Mouse (Mus musculus) adrenal gland, postnatal 14 days (tissue): ENCODE measurements around the gene Eif5b. TPM values are rescaled to one million over a fixed set of nuclear protein-coding genes. Genes with fewer than 3 reads are reported as not detected.
"Not testable (repeated sequence)": the region's sequence is repeated elsewhere in the genome, so short reads cannot be mapped to it uniquely, and the experiment has no call there.

Experiments used
- DNase-seq: peaks from one replicate; pipeline ENCODE4 v3.0.0; 2021; ENCODE audit warnings: mixed read lengths
- total RNA-seq: library from RNA; stranded (reverse); gene quantifications from 2 replicates; pipeline ENCODE4 v1.2.3, GENCODE M21; 2021

The Eif5b gene
- total RNA-seq, 1 experiment from 2014 or later, result 45.0 TPM

DNA sequence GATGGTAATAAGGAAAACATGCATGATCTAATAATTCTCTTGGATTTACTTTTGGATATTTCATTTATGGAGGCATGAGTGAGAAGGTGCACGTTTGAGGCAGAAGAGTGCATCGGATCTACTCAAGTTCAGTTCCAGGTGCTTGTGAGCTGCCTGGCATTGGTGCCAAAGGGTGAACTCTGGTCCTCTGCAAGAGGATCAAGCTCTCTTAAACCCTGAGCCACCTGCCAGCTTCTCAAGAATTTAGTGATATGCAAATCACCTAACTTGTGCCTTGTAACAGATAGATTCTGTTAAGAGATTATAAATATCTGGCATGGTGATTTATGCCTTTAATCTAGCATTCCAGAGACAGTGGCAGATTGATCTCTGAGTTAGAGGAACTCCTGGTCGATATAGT, 5.2 kb downstream of the Eif5b start:
- no peak for DNase-seq

DNA sequence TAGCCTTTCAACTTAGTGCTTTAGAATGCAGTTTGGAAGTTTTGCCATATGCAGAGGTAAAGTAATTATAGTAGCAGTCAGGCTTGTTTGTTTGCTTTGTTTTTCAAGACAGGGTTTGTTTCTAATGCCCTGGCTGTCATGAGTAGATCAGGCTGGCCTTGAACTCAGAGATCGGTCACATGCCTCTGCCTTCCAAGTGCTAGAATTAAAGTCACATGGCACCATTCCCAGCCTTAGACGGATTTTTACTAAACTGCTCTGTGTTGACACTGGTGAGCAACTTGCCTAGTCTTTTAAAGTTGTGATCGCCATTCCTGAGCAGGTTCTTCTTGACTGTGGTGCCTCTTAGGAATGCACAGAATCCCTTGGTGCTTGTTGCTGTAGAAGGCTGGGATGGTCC, 8.9 kb downstream of the Eif5b start:
- DNase-seq, result peak; percentile 60

DNA sequence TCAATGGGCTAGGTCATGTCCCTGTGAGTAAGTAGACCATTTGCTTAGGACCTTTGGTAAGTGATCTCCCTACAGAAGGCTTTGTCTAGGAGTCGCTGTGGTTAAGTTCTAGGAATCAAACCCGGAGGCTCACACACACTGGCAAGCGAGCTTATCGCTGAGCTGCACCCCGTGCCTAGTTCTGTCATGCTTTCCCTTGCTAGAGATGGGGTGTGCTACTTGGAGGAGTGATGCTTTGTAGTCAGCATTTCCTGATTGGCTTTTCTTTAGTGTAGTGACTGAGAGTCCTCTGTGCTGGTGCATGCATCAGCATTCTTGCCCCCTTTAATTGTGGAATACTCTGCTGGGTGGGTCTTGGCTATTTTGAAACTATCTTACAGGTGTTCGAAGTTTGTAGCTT, 13.8 kb downstream of the Eif5b start:
- no peak for DNase-seq

DNA sequence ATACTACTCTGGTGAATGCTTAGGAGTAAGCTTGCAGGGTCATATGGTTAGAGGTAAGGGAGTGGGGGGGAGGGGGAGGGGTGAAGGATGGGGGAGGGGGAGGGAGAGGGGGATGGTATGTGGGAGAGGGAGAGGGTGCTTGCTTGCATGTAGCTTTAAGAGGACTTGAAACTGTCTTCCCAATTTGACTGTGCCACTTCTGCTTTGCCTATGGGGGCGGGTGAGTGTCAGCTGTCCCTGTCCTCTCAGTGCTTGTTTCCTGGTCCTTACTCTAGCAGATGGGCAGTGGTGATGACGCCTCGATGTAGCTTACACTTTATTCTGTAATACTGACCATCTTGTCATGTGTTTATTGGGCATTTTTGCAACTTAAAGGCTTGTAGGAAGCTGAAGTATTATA, 14.3 kb downstream of the Eif5b start:
- DNase-seq, result no peak

DNA sequence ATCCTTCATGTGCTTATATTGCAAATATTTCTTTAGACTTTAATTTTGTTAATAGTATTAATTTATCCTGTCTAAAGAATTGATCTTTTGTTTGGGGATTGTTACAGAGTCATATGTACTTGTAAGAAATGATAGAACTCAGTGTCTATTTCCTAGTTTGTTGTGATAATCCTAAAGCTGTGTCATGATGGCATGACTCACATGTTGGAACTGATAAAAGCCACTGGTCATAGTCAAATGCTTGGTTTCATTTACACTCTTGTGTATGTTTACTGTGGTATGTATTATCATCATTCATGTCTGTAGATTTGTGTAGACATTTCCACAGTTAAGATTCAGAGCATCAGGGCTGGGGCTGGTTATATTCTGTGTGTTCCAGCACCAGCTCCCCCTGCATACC, 14.7 kb downstream of the Eif5b start:
- no peak for DNase-seq

DNA sequence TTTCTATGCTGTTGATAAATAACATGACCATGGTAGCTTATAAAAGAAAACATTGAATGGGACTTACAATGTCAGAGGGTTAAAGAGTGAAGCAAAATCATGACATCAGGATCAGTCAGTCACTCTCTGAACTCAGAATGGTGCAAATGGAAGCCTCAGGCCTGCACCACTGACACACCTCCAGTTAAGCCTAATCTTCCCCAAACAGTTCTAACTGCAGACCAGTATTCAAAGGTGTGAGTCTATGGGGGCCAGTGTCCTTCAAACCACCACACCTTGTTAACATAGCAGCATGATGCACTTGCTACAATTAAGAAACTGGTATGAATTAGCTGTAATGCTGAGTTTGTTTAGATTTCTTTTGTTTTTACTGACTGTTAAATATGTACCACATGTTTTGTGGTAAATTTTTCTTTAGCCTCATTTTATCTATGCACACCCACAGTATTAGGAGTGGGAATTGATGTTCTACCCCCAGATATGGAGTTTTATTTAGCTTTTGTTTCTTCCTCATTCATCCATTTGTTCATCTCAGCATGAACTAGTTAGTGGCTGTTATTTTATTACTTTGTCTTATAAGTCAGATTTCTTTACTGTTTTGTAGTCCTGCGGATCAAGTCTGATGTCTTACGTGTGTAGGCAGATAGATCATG, 16.9 kb downstream of the Eif5b start:
- DNase-seq, result no peak

DNA sequence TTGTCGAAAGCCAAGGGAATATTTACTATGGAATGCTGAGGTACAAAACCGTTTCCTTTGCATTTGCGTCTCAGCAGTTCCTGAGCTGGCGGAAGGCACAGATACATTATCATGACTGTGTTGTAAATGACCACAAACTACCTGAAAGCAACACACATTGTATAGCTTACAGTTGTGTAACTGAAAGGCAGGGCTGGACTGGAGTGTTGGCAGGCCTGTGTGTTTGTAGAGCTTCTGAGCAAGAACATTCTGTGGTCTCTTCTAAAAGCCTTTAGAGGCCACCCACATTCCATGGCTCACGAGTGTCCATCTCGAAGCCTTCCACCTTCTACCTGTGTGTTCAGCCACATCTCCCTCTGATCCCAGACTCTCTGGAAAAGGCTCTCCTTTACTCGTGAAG, 29.5 kb downstream of the Eif5b start:
- no peak for DNase-seq

DNA sequence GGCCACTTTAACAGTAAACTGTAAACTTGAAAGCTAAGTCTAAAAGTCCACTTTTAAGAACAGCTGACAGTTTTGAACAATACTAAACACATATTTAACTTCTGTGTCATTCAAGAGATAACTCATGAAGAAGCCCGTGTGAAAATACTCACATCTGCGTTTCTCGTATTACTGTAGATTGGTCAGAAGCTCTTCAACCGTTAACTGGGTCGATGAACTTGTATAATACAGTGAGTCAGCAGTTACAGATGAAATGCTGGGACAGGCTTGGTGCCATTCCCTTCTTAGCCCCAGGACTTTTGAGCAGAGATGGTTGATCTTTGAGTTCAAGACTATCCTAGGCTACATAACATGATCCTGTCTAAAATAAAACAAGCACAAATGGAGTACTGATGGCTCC, 33.6 kb downstream of the Eif5b start:
- DNase-seq, result no peak

DNA sequence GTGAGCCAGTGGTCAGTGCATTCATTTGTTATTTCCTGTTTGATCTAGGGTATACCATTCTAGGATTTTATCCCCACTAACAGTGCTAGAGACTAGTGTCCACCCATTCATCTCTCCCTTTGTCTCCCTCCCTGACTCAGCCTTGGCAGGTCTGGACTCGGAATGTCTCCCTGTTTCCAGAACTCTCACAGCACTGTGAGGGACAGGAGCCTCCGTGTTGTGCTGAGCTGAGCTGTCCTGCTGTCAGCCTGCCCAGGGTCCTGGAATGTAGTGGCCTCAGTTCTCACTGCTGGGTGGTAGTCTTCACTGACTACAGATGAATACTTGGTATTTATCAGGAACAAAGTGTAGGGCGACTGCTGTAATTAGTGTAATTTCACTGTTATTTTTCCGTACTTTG, 37.7 kb downstream of the Eif5b start:
- no peak for DNase-seq

DNA sequence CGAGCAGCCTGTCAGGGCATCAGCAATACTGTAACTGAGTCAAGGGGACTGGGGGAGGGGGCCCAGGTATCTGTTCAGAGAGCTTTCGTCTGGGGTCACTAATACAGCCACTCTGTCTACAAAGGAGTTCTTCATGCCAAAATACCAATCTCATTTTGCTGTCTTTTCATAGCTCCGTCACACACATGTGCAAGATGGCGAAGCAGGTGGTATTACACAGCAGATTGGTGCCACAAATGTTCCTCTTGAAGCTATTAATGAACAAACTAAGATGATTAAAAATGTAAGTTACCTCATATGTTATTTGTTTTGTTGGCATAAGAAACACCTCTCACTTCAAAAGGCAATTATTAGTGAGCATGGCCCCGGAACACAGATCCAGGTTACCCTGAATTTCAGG, 39.6 kb downstream of the Eif5b start:
- no peak for DNase-seq

DNA sequence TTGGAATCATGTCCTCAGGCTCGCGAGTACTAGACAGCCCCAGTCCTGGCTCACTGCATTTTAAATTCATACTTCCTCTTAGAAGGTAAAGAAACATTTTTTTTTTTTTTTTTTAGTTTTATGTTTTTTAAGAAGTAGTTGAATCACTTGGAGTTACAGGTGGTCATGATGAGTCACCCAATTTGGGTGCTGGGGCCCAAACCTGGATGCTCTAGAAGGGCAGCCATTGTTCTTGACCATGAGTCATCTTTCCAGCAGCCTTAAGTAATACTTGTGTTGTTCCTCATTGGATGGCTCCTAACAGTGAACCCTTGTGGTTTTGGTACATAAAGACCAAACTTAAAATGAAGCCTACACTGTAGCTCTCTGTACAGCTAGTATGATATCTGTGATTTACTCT, 41.1 kb downstream of the Eif5b start:
- no peak for DNase-seq

DNA sequence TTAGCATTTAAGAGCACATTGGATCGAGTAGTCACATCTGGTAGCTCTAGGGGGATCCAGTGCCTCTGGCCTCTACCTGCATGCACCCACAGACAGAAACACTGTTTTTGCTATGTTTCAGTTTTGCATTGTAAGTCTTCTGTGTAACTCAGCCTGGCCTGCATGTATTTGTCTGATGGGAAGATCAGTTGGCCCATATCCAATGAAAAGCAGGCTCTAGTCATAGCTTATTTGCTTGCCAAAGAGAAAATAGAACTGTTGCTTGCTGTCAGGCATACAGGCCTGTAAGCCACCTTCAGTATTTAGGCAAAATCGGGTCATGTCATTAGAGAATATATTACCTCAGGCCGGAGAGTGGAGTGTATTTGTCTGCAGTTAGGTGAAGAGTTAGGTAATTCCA, 50.3 kb downstream of the Eif5b start:
- no peak for DNase-seq

DNA sequence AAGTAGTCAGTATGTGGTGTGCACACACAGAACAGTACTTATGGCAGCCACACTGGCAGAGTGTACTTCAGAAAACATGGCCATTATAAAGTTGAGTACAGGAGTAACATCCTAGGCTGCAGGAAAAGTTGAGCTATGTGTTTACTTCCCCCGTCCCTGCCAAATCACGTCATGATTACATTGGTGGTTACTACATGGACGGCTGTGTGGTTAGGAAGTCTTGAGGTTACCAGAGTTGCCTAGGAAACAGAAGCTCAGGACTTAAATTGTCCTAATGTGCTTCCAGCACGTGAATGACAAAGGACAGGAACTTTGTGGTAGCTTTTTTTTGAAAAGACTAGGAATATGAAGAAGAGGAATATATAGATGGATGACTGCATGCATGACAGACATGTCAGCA, 51.8 kb downstream of the Eif5b start:
- DNase-seq, result no peak

DNA sequence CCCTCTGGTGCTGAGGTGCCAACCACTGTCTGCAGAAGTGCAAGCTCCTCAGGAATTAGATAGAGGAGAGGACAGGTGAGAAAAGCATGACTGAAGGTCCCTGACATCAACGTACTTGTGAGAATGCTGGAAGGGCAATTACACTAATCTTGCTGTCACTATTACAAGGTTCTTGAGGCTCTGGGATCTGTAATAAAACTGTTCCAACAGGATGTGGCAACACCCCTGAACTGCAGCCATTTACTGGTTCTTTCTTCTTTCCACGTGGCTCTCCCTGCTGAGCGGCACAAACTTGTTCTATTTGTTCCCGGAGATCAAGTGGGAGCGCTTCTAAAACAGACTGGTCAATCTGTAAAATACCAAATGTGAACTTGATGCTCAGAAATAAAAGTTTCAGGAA, 57.4 kb downstream of the Eif5b start:
- peak; percentile 38 for DNase-seq

DNA sequence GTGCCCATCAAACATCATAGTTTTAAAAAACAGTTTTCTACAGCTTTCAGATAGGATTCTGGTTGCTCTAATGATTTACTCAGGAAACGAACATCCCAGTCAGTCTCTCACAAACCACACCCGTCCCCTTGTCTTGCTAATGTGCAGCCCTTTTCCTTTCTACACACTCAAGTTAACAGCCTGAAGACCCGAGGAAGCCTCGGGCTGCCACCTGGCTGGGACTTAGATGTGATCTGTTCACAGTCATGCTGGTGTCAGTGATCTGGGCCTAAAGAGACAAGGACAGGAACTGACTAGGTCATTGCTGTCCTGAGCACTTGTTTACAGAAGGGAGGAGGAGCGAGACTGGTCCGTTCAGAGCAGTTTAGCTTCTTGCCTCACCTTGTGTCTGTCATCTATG, 60.6 kb downstream of the Eif5b start:
- no peak for DNase-seq

DNA sequence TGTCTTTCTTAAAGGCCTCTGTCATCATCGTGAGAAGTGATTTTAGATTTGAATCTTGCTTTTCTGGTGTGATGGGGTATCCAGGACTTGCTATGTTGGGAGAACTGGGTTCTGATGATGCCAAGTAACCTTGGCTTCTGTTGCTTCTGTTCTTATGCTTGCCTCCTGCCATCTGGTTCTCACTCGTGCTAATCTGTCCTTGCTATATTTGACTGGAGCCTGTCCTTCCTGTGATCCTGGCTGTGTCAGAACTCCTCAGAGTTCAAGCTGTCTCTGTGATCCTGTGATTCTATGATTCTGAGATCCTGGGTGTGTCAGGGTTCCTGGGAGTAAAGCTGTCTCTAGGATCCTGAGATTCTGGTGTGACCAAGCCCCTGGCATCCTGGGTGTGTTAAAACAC, 64.3 kb downstream of the Eif5b start:
- not testable (repeated sequence) for DNase-seq

DNA sequence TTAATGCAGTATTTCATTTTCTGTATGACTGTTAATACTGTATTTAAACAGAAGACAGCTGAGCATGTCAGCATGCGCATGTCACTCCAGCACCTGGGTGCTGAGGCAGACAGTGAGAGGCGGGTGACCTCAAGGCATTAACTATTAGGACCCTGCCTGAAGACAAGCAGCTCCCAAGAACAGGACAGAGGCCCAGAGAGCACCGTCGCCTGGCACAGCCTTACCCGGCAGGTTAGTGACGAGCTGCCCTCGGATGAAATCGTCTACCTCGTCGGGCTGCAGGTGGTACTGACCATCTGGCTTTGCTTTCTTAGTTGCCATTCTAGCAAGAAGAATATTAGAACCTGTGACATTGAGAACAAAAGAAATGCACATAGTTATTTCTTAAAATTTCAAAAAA, 69.5 kb downstream of the Eif5b start:
- DNase-seq, result no peak

DNA sequence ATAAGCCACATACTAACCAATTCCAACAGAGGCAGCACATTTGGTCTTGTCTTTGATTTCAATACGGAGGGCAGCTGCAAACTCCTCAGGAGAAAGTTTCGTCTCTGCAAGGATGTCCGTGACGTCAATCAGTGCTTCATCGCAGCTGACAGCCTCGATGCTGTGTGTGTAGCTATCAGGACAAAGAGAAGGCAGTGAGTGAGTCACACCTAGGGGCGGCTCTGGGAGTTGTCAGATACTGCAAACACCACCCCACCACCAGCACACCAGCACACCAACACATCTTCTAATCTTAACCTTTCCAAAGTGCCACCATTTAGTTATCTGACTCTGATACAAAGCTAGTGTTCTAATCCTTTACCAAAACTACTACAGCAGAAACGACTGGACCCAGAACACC, 73.5 kb downstream of the Eif5b start:
- peak; percentile 18 for DNase-seq

DNA sequence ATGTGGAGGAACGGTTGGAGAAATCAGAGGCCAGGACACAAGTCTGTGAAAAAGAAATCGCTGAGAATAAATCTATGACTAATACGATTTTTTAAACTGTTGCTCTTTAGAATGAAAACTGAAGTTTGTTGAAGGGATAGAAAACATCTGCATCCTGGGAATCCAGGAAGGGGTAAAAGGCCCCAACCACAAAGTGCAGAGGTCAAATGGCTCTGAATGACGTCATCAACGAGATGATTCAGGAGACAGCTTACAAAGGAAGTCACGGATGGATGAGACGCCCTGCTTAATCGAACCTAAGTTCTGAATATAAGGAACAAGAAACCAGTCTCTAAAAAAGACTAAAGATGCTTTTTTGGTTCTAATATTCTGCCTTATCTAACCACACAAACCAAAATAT, 83.5 kb downstream of the Eif5b start:
- DNase-seq, result no peak

DNA sequence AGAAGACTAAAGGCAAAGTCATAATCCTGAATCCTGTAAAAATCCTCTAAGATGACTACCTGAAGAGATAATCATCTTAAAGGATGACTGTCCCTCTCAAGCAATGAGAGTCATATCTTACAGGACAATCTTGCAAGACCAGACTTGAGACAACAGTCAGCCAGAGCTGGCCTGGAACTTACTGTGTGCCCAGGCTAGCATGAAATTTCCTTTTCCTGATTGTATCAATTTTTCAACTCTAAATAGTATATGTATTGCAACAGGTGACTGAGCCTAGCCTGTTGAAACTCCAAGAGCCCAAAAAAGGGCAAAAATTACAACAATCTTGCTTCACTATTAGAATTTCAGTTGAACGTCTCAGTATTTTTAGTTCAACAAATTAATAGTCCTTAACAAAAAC, 105.4 kb downstream of the Eif5b start:
- no peak for DNase-seq

DNA sequence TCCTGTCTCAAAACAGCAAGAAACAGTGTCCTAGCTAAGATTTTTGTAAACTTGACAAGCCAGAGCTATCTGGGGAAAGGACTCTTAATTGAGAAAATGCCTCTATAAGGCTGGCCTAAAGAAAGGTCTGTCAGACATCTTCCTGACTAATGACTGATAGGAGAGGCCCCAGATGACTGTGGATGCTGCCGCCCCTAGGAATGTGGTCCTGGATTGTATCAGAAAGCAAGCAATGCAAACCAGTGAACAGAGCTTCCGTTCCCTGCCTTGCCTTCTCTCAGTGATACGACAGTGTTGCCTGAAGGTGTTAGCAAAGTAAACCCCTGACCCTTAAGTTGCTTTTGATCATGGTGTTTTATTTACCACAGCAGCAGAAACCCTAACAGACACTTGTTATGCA, 106.0 kb downstream of the Eif5b start:
- no peak for DNase-seq
